ENCODE assay signal across 11 mouse cellular contexts in the genomic region with DNA sequence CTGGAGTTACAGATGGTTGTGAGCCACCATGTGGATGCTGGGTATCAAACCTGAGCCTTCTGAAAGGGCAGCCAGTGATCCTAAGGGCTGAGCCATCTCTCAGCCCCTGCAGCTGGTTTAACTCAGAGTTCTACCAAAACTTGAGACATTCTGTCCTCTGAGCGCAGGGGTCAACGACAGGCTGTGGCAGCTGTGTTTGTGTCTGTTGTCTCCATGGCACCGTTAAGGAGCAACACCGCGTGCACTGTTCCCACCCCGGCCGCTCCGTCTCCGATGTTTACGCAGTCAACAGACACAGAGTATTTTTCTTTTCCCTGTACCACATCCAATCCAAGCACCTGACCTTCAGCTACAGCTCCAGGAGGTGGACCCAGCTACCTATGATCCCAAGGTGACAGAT. TPM values are rescaled to one million over a fixed set of nuclear protein-coding genes. Genes with fewer than 3 reads are reported as not detected.
DNase-seq lines count a peak whose midpoint lies in the region; ATAC-seq and TF ChIP-seq lines count a peak whose summit lies in the region.
"Had no signal": no experiment of that assay in that cellular context is flagged by ENCODE, and none has a peak within 500 bp of the region (broad histone marks: within the 10 kb centered on the region; RNA-seq: fewer than 3 reads in every experiment).

No protein-coding gene starts in this region.

- no peaks in the 10 kb centered on the region for H3K36me3 ChIP-seq in forebrain, embryonic 13.5 days (ENCODE audit: poor library complexity, severe bottlenecking)
- H3K36me3 ChIP-seq in forebrain, embryonic 14.5 days (ENCODE audit: control insufficient read depth, insufficient read depth, low read length) = no peaks in the 10 kb centered on the region
- no peaks in the 10 kb centered on the region for H3K36me3 ChIP-seq in C2C12 (ENCODE audit: control insufficient read depth, insufficient read depth)
- H3K36me3 ChIP-seq in intestine, embryonic 16.5 days (ENCODE audit: control insufficient read depth, insufficient read depth, low read length) = no peaks in the 10 kb centered on the region
- H3K36me3 ChIP-seq: heart, embryonic 13.5 days; kidney, embryonic 15.5 days had no signal

- H3K79me3 ChIP-seq in C2C12 (ENCODE audit: low read depth) = no peaks in the 10 kb centered on the region

- H3K4me2 ChIP-seq in forebrain, embryonic 13.5 days = no peak overlapping the region
- no peak overlapping the region for H3K4me2 ChIP-seq in forebrain, embryonic 14.5 days (ENCODE audit: low read length)
- H3K4me2 ChIP-seq in intestine, embryonic 16.5 days (ENCODE audit: low read depth, low read length) = no peak overlapping the region
- H3K4me2 ChIP-seq: heart, embryonic 13.5 days; kidney, embryonic 15.5 days; liver, embryonic 11.5 days had no signal

- H3K4me3 ChIP-seq in forebrain, embryonic 13.5 days = no peak overlapping the region
- H3K4me3 ChIP-seq in forebrain, embryonic 14.5 days (ENCODE audit: low read depth, low read length) = no peak overlapping the region
- no peak overlapping the region for H3K4me3 ChIP-seq in C2C12 (ENCODE audit: insufficient read depth, poor library complexity, severe bottlenecking)
- no peak overlapping the region for H3K4me3 ChIP-seq in intestine, embryonic 16.5 days (ENCODE audit: low read length)
- H3K4me3 ChIP-seq: heart, embryonic 13.5 days; kidney, embryonic 15.5 days had no signal

- no peaks in the 10 kb centered on the region for H3K9me3 ChIP-seq in forebrain, embryonic 13.5 days (replicated peaks)
- H3K9me3 ChIP-seq in forebrain, embryonic 14.5 days (replicated peaks; ENCODE audit: control insufficient read depth, low read length) = no peaks in the 10 kb centered on the region
- H3K9me3 ChIP-seq in intestine, embryonic 16.5 days (ENCODE audit: control insufficient read depth, low read length) = no peaks in the 10 kb centered on the region
- H3K9me3 ChIP-seq: heart, embryonic 13.5 days; kidney, embryonic 15.5 days had no signal

- peaks cover 42% of the 10 kb centered on the region for H3K27me3 ChIP-seq in forebrain, embryonic 13.5 days
- H3K27me3 ChIP-seq in forebrain, embryonic 14.5 days (replicated peaks; ENCODE audit: control insufficient read depth, insufficient read depth, low read length) = peaks cover 10% of the 10 kb centered on the region
- peaks cover 21% of the 10 kb centered on the region for H3K27me3 ChIP-seq in C2C12 (ENCODE audit: control insufficient read depth, insufficient read depth, insufficient read length)
- H3K27me3 ChIP-seq in intestine, embryonic 16.5 days (replicated peaks; ENCODE audit: control insufficient read depth, insufficient read depth, low read length) = 0 out of 2 replicates have a peak, but pooled peaks cover 5% of the 10 kb centered on the region

- TF ChIP-seq CTCF in C2C12 (IDR thresholded peaks at IDR 0.05; ENCODE audit: control insufficient read depth, insufficient read depth, insufficient read length) = no peak

- ATAC-seq in forebrain, embryonic 13.5 days = no peak
- ATAC-seq in forebrain, embryonic 14.5 days = no peak
- 0 out of 2 replicates have a peak, but pooled peaks have one; percentile 49 for ATAC-seq in intestine, embryonic 16.5 days

- WGBS in forebrain, embryonic 13.5 days = 76% methylated on average over 10 of the region's 10 CpGs
- WGBS in forebrain, embryonic 14.5 days = 79% methylated on average over 10 of the region's 10 CpGs
- 49% methylated on average over 10 of the region's 10 CpGs for WGBS in intestine, embryonic 16.5 days

- no peak for DNase-seq in forebrain, embryonic 14.5 days (ENCODE audit: low spot score)
- peak; percentile 85 for DNase-seq in lung, postnatal 36 days
- DNase-seq in right cerebral cortex, postnatal 25 days = no peak
- DNase-seq in thymus, postnatal 36 days = no peak
- no peak for DNase-seq in right cerebral cortex, adult 18-20 months

- 0 out of 2 replicates have a peak, but pooled peaks cover 6% of the 10 kb centered on the region for H3K4me1 ChIP-seq in forebrain, embryonic 13.5 days
- peaks cover 4% of the 10 kb centered on the region; the same call in 1 of the 2 replicates for H3K4me1 ChIP-seq in forebrain, embryonic 14.5 days (ENCODE audit: control insufficient read depth, insufficient read depth, low read length)
- no peaks in the 10 kb centered on the region for H3K4me1 ChIP-seq in intestine, embryonic 16.5 days (ENCODE audit: control insufficient read depth, insufficient read depth, low read length)
- H3K4me1 ChIP-seq: heart, embryonic 13.5 days; kidney, embryonic 15.5 days had no signal

- no peak overlapping the region for H3ac ChIP-seq in C2C12 (ENCODE audit: control insufficient read depth, insufficient read length, low read depth)

- no peaks in the 10 kb centered on the region for H3K79me2 ChIP-seq in C2C12 (ENCODE audit: control insufficient read depth, insufficient read depth)

- 0 out of 2 replicates have a peak overlapping the region, but pooled peaks have one; percentile 31 for H3K27ac ChIP-seq in forebrain, embryonic 13.5 days
- no peak overlapping the region for H3K27ac ChIP-seq in forebrain, embryonic 14.5 days (ENCODE audit: low read depth, low read length)
- no peak overlapping the region for H3K27ac ChIP-seq in intestine, embryonic 16.5 days (ENCODE audit: low read length)
- H3K27ac ChIP-seq: heart, embryonic 13.5 days; kidney, embryonic 15.5 days had no signal

- no peak overlapping the region for H3K9ac ChIP-seq in forebrain, embryonic 13.5 days
- no peak overlapping the region for H3K9ac ChIP-seq in forebrain, embryonic 14.5 days (ENCODE audit: low read length)
- no peak overlapping the region for H3K9ac ChIP-seq in intestine, embryonic 16.5 days (ENCODE audit: low read depth, low read length)
- H3K9ac ChIP-seq: heart, embryonic 13.5 days; kidney, embryonic 15.5 days had no signal

TF ChIP-seq in C2C12, 6 proteins besides CTCF, POLR2A, EP300 and RAD21:
- peak; percentile 38 for TF ChIP-seq MYOD1 (IDR thresholded peaks at IDR 0.05; ENCODE audit: control insufficient read depth, insufficient read length, low read depth)
- TF ChIP-seq FOSL1 (IDR thresholded peaks at IDR 0.05; ENCODE audit: insufficient read depth, low read length, poor library complexity, severe bottlenecking) = no peak

RNA-seq across cellular contexts. Expression of gene Myh14, which starts 22.9 kb away (rescaled TPM):
- 0.49 and 0.84 TPM in 2 replicates for polyA plus RNA-seq in forebrain, embryonic 13.5 days (2015; fragmentation: Nextera tagmentation; extraction: Ambion mirVana)
- 0.74 and 1.1 TPM in 2 replicates for polyA plus RNA-seq in forebrain, embryonic 14.5 days (2014; fragmentation: Nextera tagmentation; extraction: Ambion mirVana)
- 0.01 TPM for polyA plus RNA-seq in C2C12 (2012; fragmentation: generic; extraction: Trizol)
- polyA plus RNA-seq in intestine, embryonic 16.5 days (2015; fragmentation: Nextera tagmentation; extraction: Ambion mirVana) = 70.3 and 81.3 TPM in 2 replicates

RNA-seq across cellular contexts. Expression of gene Kcnc3, which starts 57.3 kb away (rescaled TPM):
- polyA plus RNA-seq in forebrain, embryonic 13.5 days (2015; fragmentation: Nextera tagmentation; extraction: Ambion mirVana) = 2.1 and 2.4 TPM in 2 replicates
- 2.1 and 2.2 TPM in 2 replicates for polyA plus RNA-seq in forebrain, embryonic 14.5 days (2014; fragmentation: Nextera tagmentation; extraction: Ambion mirVana)
- 0.26 TPM for polyA plus RNA-seq in C2C12 (2012; fragmentation: generic; extraction: Trizol)
- polyA plus RNA-seq in intestine, embryonic 16.5 days (2015; fragmentation: Nextera tagmentation; extraction: Ambion mirVana) = 0.20 and 0.22 TPM in 2 replicates

Comparison
In these comparisons a context has a peak if more than half of its experiments do, and no peak if none do; other contexts are left out.
1. RNA of gene Myh14, which starts 22.9 kb away (polyA plus RNA-seq): 70.3 to 81.3 TPM in intestine, embryonic 16.5 days; 0.74 to 1.1 TPM in forebrain, embryonic 14.5 days, 0.49 to 0.84 TPM in forebrain, embryonic 13.5 days and 0.01 TPM in C2C12 (single experiment); every median in the first group is over 10 times any median in the second.